Mouse (Mus musculus) thymus, postnatal 14 days (tissue): ENCODE data around the gene Ankrd6.

Source experiments
- DNase-seq: peaks from one replicate; pipeline ENCODE4 v3.0.0; 2021

The Ankrd6 gene

DNA sequence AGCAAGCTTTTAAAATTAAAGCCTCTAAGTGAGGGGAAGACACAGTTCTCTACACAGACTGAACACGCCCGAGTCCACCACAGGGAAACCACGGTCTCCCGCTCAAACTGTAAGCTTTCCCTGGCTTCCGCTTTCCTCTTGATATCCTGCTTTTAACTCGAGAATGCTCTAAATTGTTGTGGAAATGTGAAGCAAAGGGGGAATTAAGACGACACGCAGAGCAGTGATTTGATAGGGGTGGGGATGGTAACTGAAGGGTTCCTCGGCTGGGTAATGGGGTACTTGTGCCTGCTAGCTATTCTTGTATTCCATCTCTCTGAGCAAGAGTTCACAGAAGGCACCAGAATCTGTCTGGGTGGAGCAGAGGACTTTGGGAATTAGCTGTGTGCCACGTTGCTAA, 1.9 kb downstream of the Ankrd6 start:
- no peak for DNase-seq

DNA sequence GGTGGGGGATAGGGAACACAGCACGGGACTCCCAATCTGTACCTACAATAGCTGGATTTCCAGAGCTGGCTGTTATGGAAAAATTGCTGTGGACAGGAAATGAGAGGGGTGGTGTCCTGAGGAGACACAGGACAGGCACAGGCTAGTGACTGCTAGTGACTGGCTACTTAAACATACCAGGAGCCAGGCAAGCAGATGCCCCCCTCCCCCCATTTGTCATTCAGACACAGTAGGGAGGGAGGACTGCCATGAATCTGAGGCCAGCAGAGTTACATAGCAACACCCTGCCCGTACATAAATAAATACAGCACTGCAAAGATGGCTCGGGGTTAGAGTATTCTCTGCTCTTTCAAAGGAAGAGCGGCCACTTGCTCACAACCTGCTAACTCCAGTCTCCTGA, 3.0 kb downstream of the Ankrd6 start:
- DNase-seq: no peak

DNA sequence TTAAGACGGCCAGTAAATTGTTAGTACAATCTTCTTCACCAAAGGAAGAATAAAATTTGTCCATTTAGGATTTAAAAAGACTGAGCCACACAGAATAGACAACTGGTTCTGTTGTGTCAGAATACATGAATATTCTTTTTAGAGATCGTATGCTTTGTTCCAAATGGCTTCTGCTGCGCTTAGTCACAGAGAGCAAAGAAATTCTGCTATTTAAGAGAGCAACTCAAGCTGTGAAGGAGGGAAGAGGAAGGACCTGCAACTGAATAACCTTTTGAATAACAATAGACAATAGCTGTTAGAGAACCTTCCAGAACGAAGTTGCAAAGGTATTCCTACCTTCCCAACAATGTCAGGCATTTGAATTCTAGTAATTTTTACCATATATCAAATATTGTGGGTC, 9.7 kb downstream of the Ankrd6 start:
- no peak for DNase-seq

DNA sequence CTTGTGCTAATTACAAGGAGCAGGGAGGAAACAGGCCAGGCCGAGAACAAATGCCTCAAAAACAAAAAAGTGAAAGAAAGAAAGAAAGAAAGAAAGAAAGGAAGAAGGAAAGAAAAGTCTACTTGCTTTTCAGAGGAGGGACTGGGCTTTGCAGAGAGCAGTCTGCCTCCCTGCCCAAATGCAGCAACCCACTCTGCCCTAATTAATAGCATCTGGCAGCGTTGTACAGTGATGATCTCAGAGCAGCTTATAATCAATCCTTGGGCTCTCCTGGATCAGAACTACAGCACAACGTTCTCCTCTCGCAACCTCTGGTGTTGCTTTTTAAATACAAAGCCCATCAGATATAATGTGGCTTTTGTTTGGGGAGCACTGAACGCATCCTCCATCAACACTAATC, 10.7 kb downstream of the Ankrd6 start:
- no peak for DNase-seq

DNA sequence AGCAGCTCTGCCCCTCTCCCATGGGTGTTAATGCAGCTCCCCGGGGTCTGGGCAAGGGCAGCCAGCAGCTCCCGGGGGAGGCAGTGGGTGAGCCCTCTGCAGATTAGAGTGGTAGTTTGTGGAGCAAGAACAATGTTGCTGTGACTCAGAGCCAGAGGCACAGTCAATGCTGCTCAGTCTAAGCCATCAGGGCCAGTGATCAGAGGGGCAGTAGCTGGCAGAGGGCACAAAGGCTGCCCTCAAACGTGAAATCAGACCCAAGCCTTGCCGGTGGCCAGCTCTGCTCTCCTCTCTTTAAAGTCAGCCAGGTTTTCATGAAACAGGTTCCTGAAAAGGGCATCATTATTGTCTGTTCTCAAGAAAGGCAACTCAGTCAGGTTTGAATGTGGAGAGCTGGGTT, 11.1 kb downstream of the Ankrd6 start:
- no peak for DNase-seq

GRCm38 (mm10) chr4:32936762-32937341, 13.8 kb downstream of the Ankrd6 start:
- no peak for DNase-seq

DNA sequence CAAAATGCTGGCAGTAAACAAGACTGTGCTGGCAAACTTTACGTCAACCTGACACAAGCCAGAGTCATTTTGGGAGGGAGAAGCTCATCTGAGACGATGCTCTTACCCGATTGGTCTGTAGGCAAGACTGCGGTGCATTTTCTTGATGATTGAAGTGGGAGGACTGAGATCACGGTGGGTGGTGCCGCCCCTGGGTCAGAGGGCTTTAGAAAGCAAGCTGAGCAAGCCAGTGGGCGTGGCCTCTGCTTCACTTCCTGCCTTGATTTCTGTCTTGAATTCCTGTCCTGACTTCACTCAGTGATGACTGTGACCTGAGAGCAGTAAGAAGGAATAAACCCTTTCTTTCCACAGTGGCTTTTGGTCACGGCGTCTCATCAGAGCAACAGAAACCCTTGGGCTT, 18.6 kb downstream of the Ankrd6 start:
- DNase-seq: peak; percentile 48

DNA sequence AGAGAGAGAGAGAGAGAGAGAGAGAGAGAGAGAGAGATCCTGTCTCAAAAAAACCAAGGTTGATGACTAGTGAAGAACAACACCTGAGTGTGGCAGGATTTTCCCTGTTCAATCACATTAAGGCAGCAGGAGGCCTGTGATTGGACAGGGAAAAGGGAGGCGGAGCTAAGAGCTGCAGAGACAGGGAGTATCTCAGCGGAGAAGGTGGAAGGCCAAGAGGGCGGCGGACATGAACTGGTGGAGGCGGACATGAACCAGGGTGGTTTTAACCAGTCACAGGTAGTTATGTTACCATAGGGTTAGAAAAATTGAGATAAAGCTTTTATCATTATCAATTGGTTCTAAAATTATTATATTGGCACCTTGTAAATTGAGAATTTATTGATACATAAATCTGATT, 20.9 kb downstream of the Ankrd6 start:
- no peak for DNase-seq

DNA sequence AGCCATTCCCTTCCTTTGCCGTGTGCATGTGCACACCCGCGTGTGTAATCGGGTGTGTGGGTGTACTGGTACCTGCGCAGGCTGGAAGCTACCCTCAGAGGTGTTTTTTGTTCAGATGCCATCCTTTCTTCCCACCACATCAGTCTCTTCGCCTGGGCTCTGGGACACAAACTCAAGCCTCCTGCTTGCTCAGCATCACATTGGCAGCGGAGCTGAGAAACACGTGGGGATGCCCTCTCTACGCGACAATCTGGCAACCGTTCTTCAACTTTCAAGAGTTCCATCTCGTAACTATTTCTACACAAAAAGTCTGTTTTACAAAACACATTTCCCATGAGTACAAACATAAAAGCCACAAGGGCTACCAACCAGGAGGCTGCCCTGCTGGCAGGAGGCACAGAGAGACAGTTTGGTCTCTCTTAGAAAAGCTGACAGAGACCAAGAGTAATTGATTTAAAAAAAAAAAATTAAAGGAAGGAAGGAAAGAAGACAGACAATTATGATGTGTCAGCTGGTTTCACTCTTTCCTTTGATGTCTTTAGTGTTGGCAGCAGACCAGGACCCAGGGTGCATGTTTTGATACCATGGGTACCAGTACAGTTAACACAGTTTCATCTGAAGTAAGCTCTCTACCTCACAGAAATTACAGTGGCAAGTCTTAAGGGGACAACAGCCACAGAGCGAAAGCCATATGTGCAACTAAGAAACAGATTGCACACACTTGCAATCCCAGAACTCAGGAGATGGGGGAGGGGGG, 21.8 kb downstream of the Ankrd6 start:
- no peak for DNase-seq

GRCm38 (mm10) chr4:32923891-32924294, 26.7 kb downstream of the Ankrd6 start:
- DNase-seq: no peak

- DNase-seq: no peak
Observed at GRCm38 (mm10) chr4:32923436-32923835, 27.2 kb downstream of the Ankrd6 start.

DNA sequence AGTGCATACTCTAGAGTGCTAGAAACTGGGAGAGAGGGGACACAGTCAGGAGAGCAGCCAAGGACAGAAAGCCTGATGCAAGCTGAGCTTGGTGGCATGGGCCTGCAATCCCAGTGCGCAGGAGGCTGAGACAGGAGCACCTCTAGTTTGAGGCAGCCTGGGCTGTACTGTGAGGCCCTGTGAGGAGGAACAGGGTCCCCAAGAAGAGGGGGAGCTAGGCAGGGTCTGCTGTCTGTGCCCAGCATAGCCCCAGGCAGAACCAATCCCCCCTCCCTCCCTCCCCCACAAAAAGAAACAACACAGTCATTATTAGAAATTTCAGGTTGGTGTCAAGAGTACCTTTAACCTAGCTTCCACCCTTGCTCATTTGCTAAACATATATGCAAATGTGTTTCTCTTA, 27.8 kb downstream of the Ankrd6 start:
- DNase-seq: no peak

DNA sequence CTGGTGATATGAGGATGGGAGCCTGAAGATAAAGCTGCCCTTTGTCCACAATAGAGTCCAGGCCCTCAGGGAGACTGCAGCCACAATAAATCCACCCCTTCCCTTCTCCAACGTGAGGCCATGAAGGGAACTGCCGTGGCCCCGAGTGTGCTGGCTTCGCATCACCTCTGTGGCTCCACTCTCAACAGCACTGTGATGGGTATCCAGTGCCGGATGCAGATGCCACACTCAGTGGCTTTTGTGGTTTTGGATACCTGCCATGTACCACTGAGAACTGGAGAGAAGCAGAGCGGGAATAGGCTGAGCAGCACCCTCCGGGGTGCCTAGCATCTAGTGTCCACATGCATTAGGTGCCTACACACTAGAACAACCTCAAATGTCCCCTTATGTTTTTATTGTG, 29.8 kb downstream of the Ankrd6 start:
- DNase-seq: no peak

- no peak for DNase-seq
Observed at GRCm38 (mm10) chr4:32918571-32918970, 32.1 kb downstream of the Ankrd6 start.

GRCm38 (mm10) chr4:32916689-32917385, 33.8 kb downstream of the Ankrd6 start:
- no peak for DNase-seq

- DNase-seq: no peak
Observed at GRCm38 (mm10) chr4:32915928-32916327, 34.7 kb downstream of the Ankrd6 start.

GRCm38 (mm10) chr4:32909996-32910395, 40.6 kb downstream of the Ankrd6 start:
- no peak for DNase-seq

DNA sequence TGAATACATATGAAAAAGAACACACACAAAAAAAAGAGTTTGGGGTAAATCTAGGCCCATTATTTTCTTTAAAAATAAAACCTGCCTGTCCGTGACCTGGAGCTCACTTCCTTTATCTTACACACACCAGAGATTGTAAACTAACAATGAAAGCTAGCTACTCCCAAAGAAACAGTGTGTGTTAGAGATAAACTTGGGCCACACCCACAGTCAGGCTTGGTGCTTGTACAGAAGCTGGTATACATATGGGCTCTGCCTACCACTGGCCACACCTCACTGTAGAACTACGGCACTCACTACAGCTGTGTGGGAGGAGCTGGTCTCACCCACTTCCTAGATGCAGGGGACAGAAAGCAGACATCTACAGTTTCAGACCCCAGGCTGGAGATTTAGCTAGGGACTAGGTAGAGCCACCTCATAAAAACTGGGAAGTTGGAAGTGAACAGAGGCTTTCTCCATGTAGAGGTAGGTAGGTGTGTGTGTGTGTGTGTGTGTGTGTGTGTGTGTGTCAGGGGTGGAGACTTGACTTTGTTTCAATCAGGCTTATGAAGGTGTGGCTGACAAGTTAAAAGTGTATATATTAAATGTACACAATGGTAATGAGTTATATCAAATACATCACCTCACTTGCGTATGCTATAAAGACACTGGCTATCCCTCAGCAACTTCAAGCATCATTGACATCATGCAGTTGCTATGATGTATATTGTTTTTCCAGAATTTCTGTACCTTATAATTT, 41.2 kb downstream of the Ankrd6 start:
- peak; percentile 56 for DNase-seq

- DNase-seq: no peak
Observed at GRCm38 (mm10) chr4:32907631-32908030, 43.0 kb downstream of the Ankrd6 start.

GRCm38 (mm10) chr4:32906627-32907026, 44.0 kb downstream of the Ankrd6 start:
- peak; percentile 90 for DNase-seq

- DNase-seq: no peak
Observed at GRCm38 (mm10) chr4:32905913-32906312, 44.7 kb downstream of the Ankrd6 start.

- DNase-seq: peak; percentile 44
Observed at GRCm38 (mm10) chr4:32905381-32905780, 45.3 kb downstream of the Ankrd6 start.

DNA sequence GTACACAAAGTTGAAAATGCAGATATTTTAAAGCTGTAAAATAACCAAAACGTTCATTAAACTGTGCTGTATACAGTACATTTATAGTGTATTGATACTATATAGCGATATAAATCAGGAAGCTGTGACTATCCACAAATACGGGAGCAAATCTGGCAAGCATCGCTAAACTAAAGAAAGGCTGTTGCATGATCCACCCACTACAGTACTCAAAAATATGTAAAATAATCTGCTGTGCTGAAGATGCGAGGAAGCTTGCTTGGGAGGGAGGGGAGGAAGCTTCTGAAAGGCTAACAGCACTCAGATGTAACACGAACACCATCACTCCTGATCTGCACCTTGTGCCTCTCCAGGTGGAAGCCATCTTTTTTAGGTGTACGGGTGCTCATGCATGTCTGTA, 46.8 kb downstream of the Ankrd6 start:
- no peak for DNase-seq

- no peak for DNase-seq
Observed at GRCm38 (mm10) chr4:32899051-32899450, 51.6 kb downstream of the Ankrd6 start.
